Mouse (Mus musculus): ENCODE results near the gene Arf4. TPM values are rescaled to one million over a fixed set of nuclear protein-coding genes. Genes with fewer than 3 reads are reported as not detected.

The Arf4 gene
- polyA plus RNA-seq, 2 experiments: 51.2 to 140 TPM

DNA sequence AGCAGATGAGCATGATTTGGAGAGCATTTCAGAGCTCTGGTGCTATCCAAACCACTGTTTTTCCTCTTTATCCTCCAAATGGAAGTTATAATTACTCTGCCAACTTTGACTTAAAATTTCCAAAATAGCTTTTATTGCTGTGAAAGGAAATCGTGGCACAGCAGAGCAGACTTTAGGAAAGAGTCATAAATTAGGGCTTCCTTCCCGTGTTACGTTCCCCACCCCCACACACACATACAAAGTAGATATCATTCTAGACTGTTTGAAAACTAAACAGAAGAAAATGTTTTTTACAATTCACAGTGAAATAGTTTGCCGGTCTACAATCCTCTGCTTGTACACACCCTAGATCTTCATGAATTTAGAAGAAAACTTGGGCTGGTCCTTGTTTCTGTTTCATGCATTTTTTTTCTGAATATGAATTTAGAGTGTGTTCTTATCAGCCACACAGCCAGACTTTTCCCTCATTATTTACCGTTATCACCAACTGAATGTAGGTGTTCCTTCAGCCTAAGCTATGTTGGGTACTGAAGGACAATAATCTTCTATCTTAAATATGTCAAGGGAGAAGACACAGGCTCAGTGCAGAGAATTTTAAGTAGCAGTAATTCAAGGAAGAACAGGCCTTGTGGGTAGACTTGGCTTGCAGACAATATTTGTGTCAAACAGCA lies 42.0 kb upstream of the Arf4 start:
- 10% methylated on average over 5 of the region's 5 CpGs for WGBS (ENCODE audit: insufficient replicate concordance)
- Histone ChIP-seq H3K4me3 (ENCODE audit: insufficient read depth in 1 of 2, low read depth in 2 of 2, low read length in 2 of 2) (peak overlapping the region in 1 of 2 experiments; percentile 25; a peak in 2 of 4 replicates), H3K27ac (peak overlapping the region; percentile 88), H3K9me3 (ENCODE audit: control insufficient read depth, low read length) (no peaks in the 10 kb centered on the region; the same call in 1 of the 2 replicates), H3K4me1 (replicated peaks; ENCODE audit: control insufficient read depth in 2 of 2, insufficient read depth in 2 of 2, low read length in 1 of 2) (peaks cover 32 to 43% of the 10 kb centered on the region in 2 experiments), H3K4me2 (ENCODE audit: low read depth) (peak overlapping the region; percentile 63), H3K9ac (replicated peaks) (peak overlapping the region; percentile 50), H3K36me3 (replicated peaks; ENCODE audit: control insufficient read depth, insufficient read depth, low read depth) (peaks cover 6% of the 10 kb centered on the region; the same call in 1 of the 2 replicates), H3K27me3 (ENCODE audit: control insufficient read depth, insufficient read depth, low read length) (no peaks in the 10 kb centered on the region)
- DNase-seq (ENCODE audit: low read depth in 3 of 3, low spot score in 3 of 3) (peak in 2 of 3 experiments; percentile 43 to 56), ATAC-seq (ENCODE audit: insufficient read depth) (peak; percentile 69)
- peak; percentile 81 for TF ChIP-seq EP300 (IDR thresholded peaks at IDR 0.05; ENCODE audit: low read depth)
- no peak for TF ChIP-seq CTCF (IDR thresholded peaks at IDR 0.05; ENCODE audit: low read depth)

DNA sequence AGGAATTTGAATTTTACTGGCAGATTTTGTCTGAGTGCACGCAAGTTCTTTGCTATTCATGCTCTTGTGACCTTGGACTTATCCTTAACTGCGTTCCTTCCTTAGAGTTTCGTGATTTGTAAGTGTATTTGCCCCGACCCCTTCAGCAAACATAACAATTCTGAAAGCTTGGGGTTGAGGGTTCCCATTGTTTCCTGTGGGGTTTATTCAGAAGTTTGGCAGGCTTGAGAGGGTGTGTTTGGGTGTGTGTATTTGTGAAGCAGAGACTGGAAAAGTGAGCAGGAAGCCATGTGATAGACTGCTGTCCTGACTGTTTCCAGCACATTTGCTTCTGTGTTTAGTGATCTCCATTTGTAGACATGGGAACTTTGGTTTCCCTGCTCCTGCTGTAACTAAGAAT lies 32.5 kb upstream of the Arf4 start:
- ATAC-seq (ENCODE audit: insufficient read depth) (no peak), DNase-seq (ENCODE audit: low read depth in 3 of 3, low spot score in 3 of 3) (no peak)
- H3K4me3 ChIP-seq (ENCODE audit: insufficient read depth in 1 of 2, low read depth in 2 of 2, low read length in 2 of 2): no peak overlapping the region
- 84% methylated on average over 4 of the region's 4 CpGs for WGBS (ENCODE audit: insufficient replicate concordance)
- no peak overlapping the region for H3K9ac ChIP-seq (replicated peaks)
- H3K27ac ChIP-seq: no peak overlapping the region
- no peaks in the 10 kb centered on the region for H3K9me3 ChIP-seq (ENCODE audit: control insufficient read depth, low read length)
- no peaks in the 10 kb centered on the region for H3K27me3 ChIP-seq (ENCODE audit: control insufficient read depth, insufficient read depth, low read length)
- peaks cover 31% of the 10 kb centered on the region for H3K36me3 ChIP-seq (replicated peaks; ENCODE audit: control insufficient read depth, insufficient read depth, low read depth)
- TF ChIP-seq CTCF (IDR thresholded peaks at IDR 0.05; ENCODE audit: low read depth) (no peak), EP300 (IDR thresholded peaks at IDR 0.05; ENCODE audit: low read depth) (no peak)
- H3K4me1 ChIP-seq (replicated peaks; ENCODE audit: control insufficient read depth in 2 of 2, insufficient read depth in 2 of 2, low read length in 1 of 2): no peaks in the 10 kb centered on the region
- H3K4me2 ChIP-seq (ENCODE audit: low read depth): no peak overlapping the region

DNA sequence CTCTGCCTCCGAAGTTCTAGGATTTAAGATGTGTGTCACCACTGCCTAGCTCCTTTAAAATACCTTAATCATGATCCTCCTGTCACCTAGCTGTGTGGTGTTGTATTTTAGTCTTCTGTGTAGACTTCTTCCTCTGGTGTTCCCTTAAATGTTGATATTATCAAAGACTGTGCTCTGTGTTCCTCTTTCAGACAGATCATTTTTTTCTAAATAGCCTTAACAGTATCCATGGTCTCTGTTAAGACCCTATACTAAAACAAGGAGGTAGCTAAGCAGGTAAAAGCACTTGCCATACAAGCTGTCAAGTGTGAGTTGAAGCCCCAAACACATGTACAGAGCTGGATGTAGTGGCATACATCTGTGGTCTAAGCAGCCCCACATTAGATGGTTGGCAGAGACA lies 28.2 kb upstream of the Arf4 start:
- H3K9me3 ChIP-seq (ENCODE audit: control insufficient read depth, low read length): no peaks in the 10 kb centered on the region
- 60% methylated on average over 1 of the region's 1 CpGs for WGBS (ENCODE audit: insufficient replicate concordance)
- no peak overlapping the region for H3K4me2 ChIP-seq (ENCODE audit: low read depth)
- DNase-seq (ENCODE audit: low read depth in 3 of 3, low spot score in 3 of 3): no peak
- H3K27ac ChIP-seq: no peak overlapping the region
- no peak overlapping the region for H3K4me3 ChIP-seq (ENCODE audit: insufficient read depth in 1 of 2, low read depth in 2 of 2, low read length in 2 of 2)
- no peak for ATAC-seq (ENCODE audit: insufficient read depth)
- no peak overlapping the region for H3K9ac ChIP-seq (replicated peaks)
- peaks cover 29% of the 10 kb centered on the region for H3K36me3 ChIP-seq (replicated peaks; ENCODE audit: control insufficient read depth, insufficient read depth, low read depth)
- no peaks in the 10 kb centered on the region for H3K27me3 ChIP-seq (ENCODE audit: control insufficient read depth, insufficient read depth, low read length)
- no peak for TF ChIP-seq EP300 (IDR thresholded peaks at IDR 0.05; ENCODE audit: low read depth)
- no peak for TF ChIP-seq CTCF (IDR thresholded peaks at IDR 0.05; ENCODE audit: low read depth)
- no peaks in the 10 kb centered on the region for H3K4me1 ChIP-seq (replicated peaks; ENCODE audit: control insufficient read depth in 2 of 2, insufficient read depth in 2 of 2, low read length in 1 of 2)

DNA sequence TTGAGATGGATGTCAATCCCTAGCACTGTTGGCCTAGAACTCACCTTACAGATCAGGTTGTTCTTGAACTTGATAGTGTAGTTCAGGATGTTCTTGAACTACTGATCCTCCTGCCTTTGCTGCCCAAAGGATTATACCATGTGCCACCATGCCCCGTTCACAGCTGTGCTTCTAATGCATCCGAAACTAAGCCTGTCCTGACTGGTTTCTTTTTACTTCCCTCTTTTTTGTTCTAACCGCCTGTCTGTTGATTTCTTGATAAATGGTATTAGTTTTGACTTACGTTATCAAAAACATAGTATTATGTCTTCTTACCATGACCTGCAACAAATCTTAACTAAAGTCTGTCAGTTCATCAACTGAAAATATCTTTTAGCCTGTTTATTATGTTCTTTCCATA lies 27.2 kb upstream of the Arf4 start:
- Histone ChIP-seq H3K27me3 (ENCODE audit: control insufficient read depth, insufficient read depth, low read length) (no peaks in the 10 kb centered on the region), H3K36me3 (replicated peaks; ENCODE audit: control insufficient read depth, insufficient read depth, low read depth) (peaks cover 23% of the 10 kb centered on the region), H3K4me1 (replicated peaks; ENCODE audit: control insufficient read depth in 2 of 2, insufficient read depth in 2 of 2, low read length in 1 of 2) (no peaks in the 10 kb centered on the region), H3K9ac (replicated peaks) (no peak overlapping the region), H3K27ac (no peak overlapping the region), H3K9me3 (ENCODE audit: control insufficient read depth, low read length) (no peaks in the 10 kb centered on the region), H3K4me3 (ENCODE audit: insufficient read depth in 1 of 2, low read depth in 2 of 2, low read length in 2 of 2) (no peak overlapping the region), H3K4me2 (ENCODE audit: low read depth) (no peak overlapping the region)
- ATAC-seq (ENCODE audit: insufficient read depth) (no peak), DNase-seq (ENCODE audit: low read depth in 3 of 3, low spot score in 3 of 3) (no peak)
- no peak for TF ChIP-seq EP300 (IDR thresholded peaks at IDR 0.05; ENCODE audit: low read depth)
- no peak for TF ChIP-seq CTCF (IDR thresholded peaks at IDR 0.05; ENCODE audit: low read depth)
- WGBS (ENCODE audit: insufficient replicate concordance): 57% methylated on average over 4 of the region's 4 CpGs

DNA sequence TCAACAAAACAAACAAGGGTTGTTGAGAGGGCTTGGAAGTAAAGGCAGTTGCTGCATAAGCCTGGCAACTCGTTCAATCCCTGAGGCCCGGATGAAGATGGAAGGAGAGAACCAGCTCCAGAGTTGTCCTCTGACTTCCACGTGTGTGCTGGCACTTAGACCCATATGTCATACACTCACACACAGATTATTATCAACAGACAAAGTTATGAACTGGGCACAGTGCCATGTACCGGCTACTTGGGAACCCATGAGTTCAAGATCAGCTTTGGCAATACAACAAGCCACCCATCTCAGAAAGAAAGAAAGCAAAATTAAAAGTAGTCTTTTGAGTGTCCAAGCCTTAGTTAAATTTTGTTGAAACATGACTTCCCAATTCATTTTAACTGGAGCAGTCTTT lies 12.6 kb upstream of the Arf4 start:
- TF ChIP-seq EP300 (IDR thresholded peaks at IDR 0.05; ENCODE audit: low read depth) (no peak), CTCF (IDR thresholded peaks at IDR 0.05; ENCODE audit: low read depth) (no peak)

More for the DNA sequence above, 12.6 kb upstream of the Arf4 start:
- Histone ChIP-seq H3K4me1 (replicated peaks; ENCODE audit: control insufficient read depth in 2 of 2, insufficient read depth in 2 of 2, low read length in 1 of 2) (no peaks in the 10 kb centered on the region), H3K27ac (no peak overlapping the region), H3K4me2 (ENCODE audit: low read depth) (no peak overlapping the region), H3K36me3 (replicated peaks; ENCODE audit: control insufficient read depth, insufficient read depth, low read depth) (peaks cover 28% of the 10 kb centered on the region), H3K27me3 (ENCODE audit: control insufficient read depth, insufficient read depth, low read length) (no peaks in the 10 kb centered on the region), H3K4me3 (ENCODE audit: insufficient read depth in 1 of 2, low read depth in 2 of 2, low read length in 2 of 2) (no peak overlapping the region), H3K9me3 (ENCODE audit: control insufficient read depth, low read length) (no peaks in the 10 kb centered on the region), H3K9ac (replicated peaks) (no peak overlapping the region)
- ATAC-seq (ENCODE audit: insufficient read depth): no peak
- DNase-seq (ENCODE audit: low read depth in 3 of 3, low spot score in 3 of 3): no peak
- WGBS (ENCODE audit: insufficient replicate concordance): 71% methylated on average over 4 of the region's 4 CpGs

Measured in liver, embryonic 14.5 days (tissue).